Mouse (Mus musculus) layer of hippocampus, postnatal 14 days (tissue): ENCODE results near the gene Prkce. TPM values are rescaled to one million over a fixed set of nuclear protein-coding genes. Genes with fewer than 3 reads are reported as not detected.

Experiments
- DNase-seq, 2 experiments: peaks; one replicate each; pipeline ENCODE4 v3.0.0; 2021 to 2022; ENCODE audit warnings: low spot score in 2 of 2, mixed read lengths in 1 of 2
- total RNA-seq, 2 experiments: library from RNA; stranded (reverse); gene quantifications; 2 replicates each; pipeline ENCODE4 v1.2.3; 2021

Prkce gene
- total RNA-seq, 2 experiments from 2014 or later = 380 TPM

DNA sequence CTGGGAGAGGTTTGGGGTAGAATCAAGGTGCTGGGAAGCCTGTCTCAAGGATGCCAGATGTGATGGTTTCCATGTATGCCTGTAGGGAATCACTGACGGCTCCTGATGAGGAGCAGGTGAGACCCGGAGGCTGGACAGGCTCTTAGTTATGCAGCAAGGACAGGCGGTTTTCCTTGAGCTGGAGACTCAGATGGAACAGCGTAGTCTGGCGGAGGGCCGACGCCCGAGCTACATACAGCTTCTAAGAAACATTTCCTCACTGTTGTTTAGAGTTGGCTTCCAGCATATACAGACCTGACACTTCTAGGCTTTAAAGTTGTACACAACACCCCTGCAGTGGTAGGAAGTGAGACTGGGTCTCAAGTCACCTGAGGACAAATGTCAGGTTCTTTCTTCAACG lies 86.3 kb downstream of the Prkce start:
- no peak for DNase-seq

DNA sequence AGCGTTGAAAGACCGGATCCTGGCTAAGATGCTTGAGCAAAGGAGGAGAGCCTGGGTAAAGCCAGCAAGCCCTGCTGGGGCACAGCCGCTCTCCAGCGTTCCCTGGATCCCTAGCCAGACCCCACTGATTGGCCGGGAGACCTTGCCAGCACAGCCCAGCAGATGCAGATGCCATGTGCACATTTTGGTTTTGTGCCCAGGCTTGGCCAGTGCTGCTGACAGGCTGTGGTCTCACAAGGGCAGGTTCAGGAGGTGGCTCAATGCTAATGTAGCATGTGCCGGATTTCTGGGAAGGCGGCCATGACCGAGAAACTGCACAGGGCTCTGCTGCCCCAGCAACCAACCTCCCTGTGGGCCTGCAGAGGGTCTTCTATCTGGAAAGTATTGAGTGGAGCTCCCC lies 86.7 kb downstream of the Prkce start:
- DNase-seq = peak; percentile 80 to 89

DNA sequence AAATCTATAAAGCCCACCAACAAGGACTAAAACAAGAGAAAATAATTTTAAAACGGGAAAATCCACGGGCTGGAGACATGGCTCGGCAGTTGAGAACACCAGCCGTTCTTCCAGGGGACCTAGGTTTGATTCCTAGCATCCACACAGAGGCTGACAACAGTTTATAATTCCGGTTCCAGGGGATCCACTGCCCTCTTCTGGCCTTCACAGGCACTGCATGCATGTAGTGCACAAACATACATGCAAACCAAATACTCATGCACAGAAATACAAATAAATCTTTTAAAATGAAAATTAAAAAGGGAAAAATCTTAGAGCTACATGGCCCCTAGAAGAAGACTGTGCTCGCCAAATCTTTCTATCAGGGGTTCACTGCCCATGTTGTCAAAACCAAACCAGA lies 87.4 kb downstream of the Prkce start:
- no peak for DNase-seq

DNA sequence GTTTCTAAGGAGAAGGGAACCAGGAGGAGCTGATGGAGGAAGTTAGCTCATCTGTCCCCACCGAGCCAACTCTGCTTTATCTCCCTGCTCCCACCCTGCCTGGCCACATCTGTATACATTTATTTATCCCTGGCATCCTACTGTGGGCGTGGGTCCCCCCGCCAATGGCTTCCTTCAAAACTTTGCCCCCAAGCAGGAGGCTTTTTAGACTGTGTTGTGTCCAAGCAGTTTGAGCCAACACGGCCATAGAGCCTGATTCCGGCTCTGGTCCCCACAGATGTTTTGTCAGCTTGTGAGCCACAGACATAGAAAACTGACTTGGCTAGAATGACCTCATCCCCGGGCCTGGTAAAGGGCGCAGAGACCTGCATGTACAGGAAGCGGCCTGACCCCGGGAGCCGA lies 89.1 kb downstream of the Prkce start:
- no peak for DNase-seq

DNA sequence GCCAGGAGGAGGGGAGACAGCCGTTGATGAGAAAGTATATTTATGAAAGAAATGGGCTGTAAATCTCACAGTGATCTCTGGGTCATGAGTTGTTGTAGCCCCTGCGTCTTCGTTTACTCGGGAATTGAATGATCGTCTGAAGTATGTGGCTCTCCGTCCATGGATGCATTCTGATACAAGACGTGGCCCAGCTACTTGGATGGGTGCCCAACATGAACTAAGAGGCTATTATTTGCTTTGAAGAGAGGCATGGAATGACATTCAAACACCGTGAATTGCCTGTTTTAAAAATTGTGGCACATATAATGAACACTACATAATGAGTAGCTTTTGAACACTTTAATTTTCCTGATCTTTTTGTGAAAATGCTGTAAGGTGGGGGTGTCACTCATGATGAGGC lies 93.5 kb downstream of the Prkce start:
- no peak for DNase-seq

DNA sequence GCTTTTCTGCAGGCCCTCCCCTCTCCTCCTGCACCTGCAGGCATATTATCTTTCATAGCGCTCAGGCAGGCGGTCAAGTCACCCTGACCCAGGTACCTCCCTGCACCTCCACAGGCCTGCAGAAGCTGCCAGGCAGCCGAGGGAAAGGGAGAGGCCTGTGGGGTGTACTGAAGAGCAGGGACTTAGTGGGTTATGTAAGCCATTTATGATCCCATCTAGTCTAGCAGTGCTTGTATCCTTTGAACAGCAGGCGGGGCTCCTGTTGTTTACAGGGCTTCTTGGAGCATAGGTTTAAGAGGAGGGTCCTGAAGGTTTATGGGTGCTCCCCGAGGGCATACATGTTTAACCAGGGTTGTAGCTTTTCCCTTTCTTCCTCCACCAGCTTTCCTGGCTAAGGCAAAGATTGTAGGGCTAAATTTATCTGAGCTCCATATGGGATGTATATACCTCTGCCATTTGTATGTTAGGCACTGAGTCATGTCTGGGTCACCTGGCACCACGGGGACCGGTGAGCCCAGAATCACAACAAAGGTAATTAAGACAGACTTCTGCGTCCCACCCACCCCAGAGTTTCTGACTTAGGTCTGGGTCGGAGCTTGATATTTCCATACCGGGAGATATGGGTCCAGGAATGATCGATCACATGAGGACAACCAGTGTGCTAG lies 96.5 kb downstream of the Prkce start:
- no peak for DNase-seq

DNA sequence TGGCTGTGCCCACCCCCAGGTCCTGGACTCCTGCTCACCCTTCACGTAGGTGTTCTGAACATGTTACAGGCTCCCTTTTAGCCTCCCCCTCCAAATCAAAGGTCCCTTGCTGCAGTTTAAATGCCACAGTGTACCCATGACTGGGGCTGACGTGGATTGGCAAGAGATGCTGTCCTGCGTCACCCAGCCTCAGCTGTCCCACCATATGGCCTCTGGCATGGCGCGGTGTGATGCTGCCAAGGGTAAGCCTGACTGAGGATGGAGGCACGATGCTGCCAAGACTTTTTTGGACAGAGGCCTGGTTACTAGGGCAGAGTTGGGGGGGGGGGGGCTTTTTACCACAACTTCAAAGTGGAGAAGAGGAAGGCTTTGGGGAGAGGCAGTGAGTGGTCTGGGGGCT lies 98.5 kb downstream of the Prkce start:
- peak; percentile 87 to 96 for DNase-seq

DNA sequence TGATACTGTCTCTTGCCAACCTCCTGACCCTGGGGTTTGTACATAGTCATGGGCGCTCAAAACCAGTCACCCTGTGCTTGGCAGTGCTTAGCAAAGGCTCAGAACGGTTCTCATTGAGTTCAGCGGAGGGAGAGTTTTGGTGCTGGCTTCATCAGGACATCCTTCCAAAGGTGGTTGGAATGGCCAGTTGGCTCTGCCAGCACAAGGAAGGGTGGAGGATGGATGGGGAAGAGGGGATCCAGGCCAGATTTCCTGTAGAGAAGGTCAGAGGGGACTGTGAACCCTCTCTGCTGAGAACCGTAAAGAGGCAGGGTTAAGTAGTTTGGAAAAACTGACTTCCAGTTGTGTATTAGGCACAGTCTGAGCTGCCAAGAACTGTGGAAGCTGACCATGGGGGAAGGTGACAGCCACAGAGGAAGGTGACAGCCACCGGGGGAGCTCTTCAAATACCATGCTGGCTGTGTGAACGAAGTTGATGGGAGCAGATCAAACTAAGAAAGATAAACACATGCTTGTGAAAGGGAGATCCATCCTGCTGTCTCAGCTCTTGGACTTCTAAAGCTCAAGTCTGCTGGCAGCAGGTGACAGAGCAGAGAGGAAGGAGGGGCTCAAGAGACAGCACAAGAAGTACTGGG lies 99.7 kb downstream of the Prkce start:
- DNase-seq = no peak

DNA sequence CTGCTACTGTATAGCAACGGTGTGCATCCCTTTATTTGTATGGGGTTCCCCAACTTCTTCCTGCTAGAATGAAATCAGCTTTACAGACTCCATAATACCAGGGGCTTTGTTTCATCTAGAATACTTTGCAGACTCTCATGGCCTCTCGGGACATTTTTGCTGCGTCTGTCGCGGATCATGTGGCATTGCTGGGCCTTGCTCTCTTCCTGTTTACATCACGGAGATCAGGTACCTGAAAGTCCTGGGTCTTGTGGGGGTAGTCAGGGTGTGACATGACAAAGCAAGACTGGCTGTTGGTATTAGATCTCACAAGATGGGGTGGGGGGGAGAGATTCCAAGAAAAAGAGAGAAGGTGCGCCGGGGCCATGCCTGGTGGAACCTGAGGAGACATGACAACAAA lies 102.1 kb downstream of the Prkce start:
- DNase-seq = no peak

DNA sequence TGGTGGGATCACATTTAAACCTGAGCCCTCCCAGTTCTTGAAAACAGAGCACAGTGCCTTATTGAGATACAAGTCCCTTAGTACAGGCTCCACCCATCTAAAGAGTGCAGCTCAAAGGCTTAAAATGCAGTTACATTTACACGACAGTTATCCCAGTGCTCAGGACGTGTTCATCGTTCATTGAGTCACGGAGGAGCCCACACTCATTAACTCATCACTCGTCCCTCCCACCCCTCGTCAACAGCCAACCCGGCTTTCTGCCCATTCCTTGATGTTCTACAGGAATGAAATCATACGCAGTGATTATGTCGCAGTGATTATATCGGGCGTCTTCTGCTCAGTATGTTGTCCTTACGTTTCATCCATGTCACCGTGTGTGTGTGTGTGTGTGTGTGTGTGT lies 102.9 kb downstream of the Prkce start:
- DNase-seq = no peak

DNA sequence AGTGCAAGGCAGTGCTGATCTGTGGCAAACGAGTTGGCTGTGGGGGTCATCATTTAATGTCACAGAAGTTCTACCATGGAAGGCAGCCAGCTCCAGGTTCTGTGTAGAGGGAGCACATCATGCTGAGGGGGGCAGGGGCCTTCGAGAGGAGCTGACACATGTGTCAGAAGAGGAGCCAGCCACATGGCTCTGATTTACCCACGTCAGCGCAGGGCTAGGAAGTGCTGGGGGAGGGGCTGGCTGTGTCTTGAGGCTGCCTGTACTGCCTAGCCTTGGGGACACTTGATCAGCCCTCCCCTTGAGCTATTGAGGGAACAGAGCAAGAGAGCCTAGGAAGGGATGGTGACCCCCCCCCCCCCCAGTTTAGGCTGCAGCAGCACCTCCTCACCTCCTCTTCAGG lies 103.7 kb downstream of the Prkce start:
- DNase-seq = no peak

DNA sequence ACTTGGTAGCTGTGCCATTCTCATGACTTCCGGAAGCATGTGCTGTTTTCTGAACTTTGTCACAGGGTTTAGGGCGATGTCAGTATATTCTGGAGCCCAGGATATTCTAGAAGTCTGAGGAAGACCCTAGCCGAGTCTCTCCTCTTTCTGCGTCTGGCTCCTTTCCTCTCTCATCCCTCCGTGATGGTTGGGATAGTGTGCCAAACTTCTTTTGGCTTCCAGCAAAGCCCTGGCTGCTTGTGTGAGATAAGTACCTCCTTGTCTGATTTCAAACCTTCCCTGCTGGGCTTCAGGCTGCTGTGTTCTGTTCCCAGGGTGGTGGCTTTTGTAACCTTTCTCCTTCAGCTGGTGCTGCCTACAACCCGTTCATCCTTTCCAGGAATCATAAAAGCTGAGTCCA lies 105.4 kb downstream of the Prkce start:
- DNase-seq = no peak

DNA sequence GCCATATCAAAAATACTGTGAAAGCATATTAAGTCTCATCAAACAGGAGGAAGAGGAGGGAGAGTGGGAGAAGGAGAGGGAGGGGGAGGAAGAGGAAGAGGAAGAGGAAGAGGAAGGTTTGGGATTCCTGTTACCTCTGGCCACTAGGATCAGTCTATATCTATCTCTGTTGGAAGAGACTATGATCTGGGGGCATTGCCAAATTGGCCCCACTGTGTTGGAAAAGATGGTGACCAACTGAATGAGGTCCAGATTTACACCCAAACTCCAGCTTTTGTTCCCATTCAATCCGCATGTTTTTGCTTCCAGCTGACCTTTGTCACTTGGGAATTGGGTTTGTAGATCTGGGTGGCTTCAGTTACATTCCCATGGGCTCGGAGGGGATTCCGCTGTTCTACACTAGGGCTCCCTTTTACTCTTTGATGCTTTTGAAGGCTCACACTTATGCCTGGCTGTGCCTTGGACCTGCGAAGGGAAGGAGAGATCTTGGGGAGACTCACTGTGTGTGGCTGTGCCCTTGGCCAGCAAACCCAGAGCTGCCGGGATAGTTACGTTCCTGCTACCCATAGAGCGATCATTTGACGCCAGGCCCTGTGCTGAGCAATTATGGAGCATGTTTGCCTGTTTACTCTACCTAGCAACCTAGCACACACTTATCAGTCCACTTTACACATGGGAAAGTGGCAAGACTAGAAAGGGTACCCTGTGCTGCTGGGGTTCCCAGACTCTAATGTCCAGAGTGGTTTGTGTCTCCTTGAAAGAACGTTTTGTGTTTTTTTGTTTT lies 106.2 kb downstream of the Prkce start:
- no peak for DNase-seq

DNA sequence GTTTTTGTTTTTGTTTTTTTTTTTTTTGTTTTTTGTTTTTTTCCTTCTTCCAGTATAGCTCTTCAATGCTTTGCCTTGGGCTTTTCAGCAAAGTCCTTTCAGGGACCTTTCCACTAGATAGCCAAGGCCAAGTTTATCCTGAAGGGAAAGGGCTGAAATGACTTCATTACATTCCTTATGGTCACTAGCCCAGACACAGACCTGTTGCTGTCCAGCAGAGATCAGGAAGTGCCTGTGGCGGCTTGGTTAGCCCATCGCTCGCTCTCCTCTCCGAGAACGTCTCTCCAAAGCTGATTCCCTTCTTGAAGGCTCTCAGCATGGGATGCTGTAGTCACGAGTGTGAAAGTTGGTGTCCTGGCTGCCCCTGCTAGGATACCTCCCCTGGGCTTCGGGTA lies 106.8 kb downstream of the Prkce start:
- DNase-seq = no peak

DNA sequence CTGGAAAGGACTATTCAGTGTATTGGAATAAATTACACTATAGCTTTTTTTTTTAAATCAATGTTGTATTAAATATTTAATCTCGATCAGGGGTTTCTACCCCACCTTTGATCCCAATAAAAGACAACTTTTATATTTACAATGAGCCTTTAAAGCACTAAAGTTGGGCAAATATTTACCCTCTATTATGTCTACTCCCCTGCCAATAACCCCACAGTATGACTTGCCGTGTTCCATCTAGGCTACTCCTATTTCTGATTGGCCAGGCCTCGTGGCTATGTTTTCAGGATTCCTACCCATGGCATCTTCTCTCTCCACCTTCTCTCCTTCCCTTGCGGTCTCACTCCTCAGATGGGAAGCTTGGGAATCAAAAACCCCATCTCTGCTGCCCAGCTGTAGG lies 108.8 kb downstream of the Prkce start:
- DNase-seq = no peak

DNA sequence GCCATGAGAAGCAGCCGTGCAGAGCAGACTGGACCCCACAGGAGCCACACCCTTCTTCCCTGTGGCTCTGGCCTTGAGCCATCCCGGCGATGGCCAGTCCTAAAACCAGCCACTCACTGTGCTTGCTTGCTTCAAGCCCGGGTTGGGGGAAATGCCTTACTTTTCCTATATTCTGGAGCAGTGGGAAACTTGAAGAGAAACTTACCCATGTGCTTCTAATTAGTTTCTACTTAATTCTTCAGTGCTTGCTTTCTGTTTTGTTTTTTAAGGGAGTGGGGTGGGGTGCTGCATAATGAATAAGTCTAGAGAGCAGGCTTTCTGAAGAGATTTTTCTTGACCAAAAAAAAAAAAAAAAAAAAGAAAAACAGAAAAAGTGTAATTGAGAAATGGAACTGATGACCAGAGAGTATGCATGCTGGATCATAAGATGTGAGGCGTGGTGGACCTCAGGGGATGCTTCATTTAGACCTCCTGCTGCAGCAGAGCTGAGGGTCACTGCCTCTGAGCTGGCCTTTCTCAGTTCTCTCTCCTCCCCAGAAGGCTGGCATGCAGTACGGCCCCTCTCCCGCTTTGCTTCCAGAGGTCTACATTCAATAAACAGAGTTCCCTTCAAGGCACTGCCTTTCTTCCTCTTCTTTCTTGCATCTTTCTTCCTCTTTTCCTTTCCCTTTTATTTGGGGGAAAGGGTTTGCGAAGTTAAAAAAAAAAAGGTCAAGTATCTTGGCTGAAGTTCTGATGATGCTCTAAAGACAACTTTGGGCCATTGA lies 109.6 kb downstream of the Prkce start:
- DNase-seq = no peak

DNA sequence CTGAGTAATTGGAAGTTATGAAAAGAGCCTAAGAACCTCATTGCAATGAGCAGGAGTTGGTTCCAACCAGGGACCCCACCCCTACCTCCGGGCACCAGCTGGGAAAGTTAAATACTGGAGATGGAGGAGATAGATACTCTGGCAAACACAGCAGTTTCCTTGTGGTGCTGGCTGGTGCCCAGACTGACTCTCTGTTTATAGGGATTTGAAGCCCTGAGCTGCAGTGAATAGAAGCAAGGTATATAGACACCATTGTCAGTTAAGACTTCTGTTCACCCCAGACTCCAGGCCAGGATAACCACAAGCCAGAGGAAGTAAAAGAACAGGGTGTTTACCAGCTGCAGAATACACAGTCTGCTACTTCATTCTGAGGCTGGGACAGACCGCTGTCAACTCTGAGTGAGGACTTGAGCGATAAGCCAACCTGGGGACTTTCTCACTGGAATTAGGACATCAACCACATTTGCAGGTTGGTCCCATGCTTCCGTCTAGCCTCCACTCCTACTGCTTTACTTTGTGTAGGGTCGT lies 110.5 kb downstream of the Prkce start:
- no peak for DNase-seq

DNA sequence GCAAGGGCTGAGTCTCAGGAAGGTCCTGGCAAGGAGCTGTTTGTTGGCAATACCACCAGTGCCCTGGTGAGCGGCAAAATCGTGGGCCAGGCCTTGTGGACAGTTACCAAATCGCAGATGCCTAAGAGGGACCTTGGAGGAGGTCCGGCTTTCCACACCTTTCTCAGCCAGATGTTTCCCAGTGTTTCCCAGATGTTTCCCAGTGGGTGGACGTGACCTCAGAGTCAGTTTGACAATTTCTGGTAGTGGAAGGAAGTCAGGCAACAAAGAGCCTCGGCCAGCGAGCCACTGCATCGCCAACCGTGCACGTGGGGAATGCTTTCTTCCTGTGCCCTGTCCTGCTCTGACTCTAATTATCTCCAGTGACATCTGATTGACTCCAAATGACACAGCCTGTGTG lies 112.2 kb downstream of the Prkce start:
- no peak for DNase-seq

DNA sequence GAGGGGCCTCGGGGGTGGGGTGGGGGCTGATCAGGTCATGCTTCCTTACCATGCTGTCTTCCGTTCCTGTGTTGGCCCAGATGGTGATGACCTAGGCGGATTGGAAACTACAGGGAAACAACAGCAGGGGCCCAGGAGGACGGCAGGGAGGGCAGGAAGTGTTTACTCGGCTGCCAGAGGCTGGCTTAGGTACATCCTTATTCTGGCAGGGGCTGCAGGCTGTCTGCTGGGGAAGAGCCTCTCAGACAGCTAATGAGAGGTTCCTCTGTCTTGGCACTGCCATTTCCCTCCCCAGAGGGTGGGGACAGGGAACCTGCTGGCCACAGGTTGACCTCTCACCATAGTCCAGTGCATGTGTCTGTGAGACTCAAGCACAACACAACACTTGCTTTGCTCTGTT lies 116.2 kb downstream of the Prkce start:
- DNase-seq = no peak

DNA sequence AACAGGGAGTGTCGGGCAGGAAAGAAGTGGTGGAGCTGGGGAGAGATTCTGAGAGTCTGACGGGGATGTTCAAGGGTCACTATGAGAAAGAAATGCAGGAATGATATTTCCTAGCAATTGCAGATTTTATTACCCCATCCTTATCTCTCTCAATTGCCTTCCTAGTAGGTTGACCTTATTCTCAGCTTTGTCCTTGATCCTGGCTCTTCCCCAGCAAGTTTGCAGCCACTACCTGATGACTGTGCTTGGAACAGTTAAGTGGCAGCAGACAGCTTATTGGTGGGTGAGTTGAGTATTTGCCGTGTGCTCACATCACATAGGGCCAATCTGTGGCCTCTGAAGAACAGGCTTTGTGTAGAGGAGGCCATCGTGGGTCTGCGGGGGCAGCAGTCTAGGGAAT lies 117.5 kb downstream of the Prkce start:
- DNase-seq = no peak

DNA sequence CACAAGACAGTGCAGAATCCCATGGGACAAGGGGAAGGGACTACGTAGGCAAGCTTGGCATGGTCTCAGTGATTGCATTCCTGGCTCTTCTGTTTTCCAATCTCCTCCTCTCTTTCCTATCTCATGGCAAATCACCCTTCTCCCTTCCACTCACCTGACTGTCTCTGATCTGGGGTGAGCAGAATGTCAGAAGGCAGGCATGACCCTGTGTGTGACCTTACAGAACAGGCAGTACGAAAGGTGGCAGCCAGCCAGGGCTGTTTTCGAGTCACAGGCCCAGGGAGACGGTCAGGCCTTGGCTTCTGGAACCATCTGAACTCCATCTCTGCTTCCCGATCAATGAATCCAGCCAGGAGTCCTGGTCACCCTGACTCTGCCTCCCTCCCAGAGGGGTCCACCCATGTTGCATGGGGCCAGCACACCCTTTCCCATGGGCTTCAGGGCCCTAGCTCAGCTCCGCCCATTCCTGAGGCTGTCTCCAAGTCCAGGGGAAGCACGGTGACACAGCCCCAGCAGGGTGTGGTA lies 119.2 kb downstream of the Prkce start:
- no peak for DNase-seq
